Mouse (Mus musculus): ENCODE measurements around the gene Tbc1d2. TPM values are rescaled to one million over a fixed set of nuclear protein-coding genes. Genes with fewer than 3 reads are reported as not detected.

Gene Tbc1d2
- total and polyA plus RNA-seq, 2 experiments from 2014 or later, result 0.52 to 1.9 TPM

- H3K9me3 ChIP-seq (ENCODE audit: low read length), result no peaks in the 10 kb centered on the region
- ATAC-seq (ENCODE audit: low FRiP score) (peak; percentile 38; the same call in 1 of the 2 replicates), DNase-seq (ENCODE audit: low spot score) (peak; percentile 79)
- no peak for TF ChIP-seq CTCF (IDR thresholded peaks at IDR 0.05)
- no peak overlapping the region for H3K9ac ChIP-seq (replicated peaks; ENCODE audit: low read length, poor library complexity, severe bottlenecking)
- no peak overlapping the region for H3K4me3 ChIP-seq (ENCODE audit: low read depth, low read length)
- H3K4me2 ChIP-seq (ENCODE audit: low read depth, low read length, poor library complexity, severe bottlenecking), result no peak overlapping the region
- no peaks in the 10 kb centered on the region for H3K27me3 ChIP-seq (ENCODE audit: insufficient read depth, low read length)
- H3K27ac ChIP-seq (ENCODE audit: low read depth, low read length), result no peak overlapping the region
- H3K4me1 ChIP-seq (ENCODE audit: insufficient read depth, low read length), result no peaks in the 10 kb centered on the region
- WGBS, result 16% methylated on average over 5 of the region's 5 CpGs
- H3K36me3 ChIP-seq (ENCODE audit: insufficient read depth, low read length), result peaks cover 15% of the 10 kb centered on the region; the same call in 1 of the 2 replicates
Observed at GRCm38 (mm10) chr4:46569671-46570070, 80.3 kb downstream of the Tbc1d2 start.

GRCm38 (mm10) chr4:46568169-46568568 lies 81.8 kb downstream of the Tbc1d2 start:
- ATAC-seq (ENCODE audit: low FRiP score) (no peak), DNase-seq (ENCODE audit: low spot score) (no peak)
- Histone ChIP-seq H3K4me3 (ENCODE audit: low read depth, low read length) (no peak overlapping the region), H3K4me1 (ENCODE audit: insufficient read depth, low read length) (no peaks in the 10 kb centered on the region), H3K9ac (replicated peaks; ENCODE audit: low read length, poor library complexity, severe bottlenecking) (no peak overlapping the region), H3K27ac (ENCODE audit: low read depth, low read length) (no peak overlapping the region), H3K36me3 (ENCODE audit: insufficient read depth, low read length) (0 out of 2 replicates have a peak, but pooled peaks cover under 1% of the 10 kb centered on the region), H3K9me3 (ENCODE audit: low read length) (no peaks in the 10 kb centered on the region), H3K27me3 (ENCODE audit: insufficient read depth, low read length) (no peaks in the 10 kb centered on the region), H3K4me2 (ENCODE audit: low read depth, low read length, poor library complexity, severe bottlenecking) (no peak overlapping the region)
- TF ChIP-seq CTCF (IDR thresholded peaks at IDR 0.05), result no peak
- WGBS, result 88% methylated on average over 8 of the region's 8 CpGs

GRCm38 (mm10) chr4:46566931-46567671 lies 82.9 kb downstream of the Tbc1d2 start:
- DNase-seq (ENCODE audit: low spot score) (no peak), ATAC-seq (ENCODE audit: low FRiP score) (no peak)
- H3K27ac ChIP-seq (ENCODE audit: low read depth, low read length), result no peak overlapping the region
- H3K27me3 ChIP-seq (ENCODE audit: insufficient read depth, low read length), result no peaks in the 10 kb centered on the region
- no peaks in the 10 kb centered on the region for H3K36me3 ChIP-seq (ENCODE audit: insufficient read depth, low read length)
- no peaks in the 10 kb centered on the region for H3K9me3 ChIP-seq (ENCODE audit: low read length)
- H3K4me3 ChIP-seq (ENCODE audit: low read depth, low read length), result no peak overlapping the region
- no peaks in the 10 kb centered on the region for H3K4me1 ChIP-seq (ENCODE audit: insufficient read depth, low read length)
- TF ChIP-seq CTCF (IDR thresholded peaks at IDR 0.05), result no peak
- H3K9ac ChIP-seq (replicated peaks; ENCODE audit: low read length, poor library complexity, severe bottlenecking), result no peak overlapping the region
- 79% methylated on average over 8 of the region's 8 CpGs for WGBS
- H3K4me2 ChIP-seq (ENCODE audit: low read depth, low read length, poor library complexity, severe bottlenecking), result no peak overlapping the region

GRCm38 (mm10) chr4:46565393-46565955 lies 84.5 kb downstream of the Tbc1d2 start:
- ATAC-seq (ENCODE audit: low FRiP score), result no peak
- Histone ChIP-seq H3K9me3 (ENCODE audit: low read length) (no peaks in the 10 kb centered on the region), H3K4me1 (ENCODE audit: insufficient read depth, low read length) (no peaks in the 10 kb centered on the region), H3K4me2 (ENCODE audit: low read depth, low read length, poor library complexity, severe bottlenecking) (no peak overlapping the region), H3K4me3 (ENCODE audit: low read depth, low read length) (no peak overlapping the region), H3K27me3 (ENCODE audit: insufficient read depth, low read length) (no peaks in the 10 kb centered on the region), H3K27ac (ENCODE audit: low read depth, low read length) (no peak overlapping the region), H3K9ac (replicated peaks; ENCODE audit: low read length, poor library complexity, severe bottlenecking) (no peak overlapping the region), H3K36me3 (ENCODE audit: insufficient read depth, low read length) (no peaks in the 10 kb centered on the region)
- TF ChIP-seq CTCF (IDR thresholded peaks at IDR 0.05), result no peak
- DNase-seq (ENCODE audit: low spot score), result no peak
- 95% methylated on average over 4 of the region's 4 CpGs for WGBS

- no peak overlapping the region for H3K9ac ChIP-seq (replicated peaks; ENCODE audit: low read length, poor library complexity, severe bottlenecking)
- no peak overlapping the region for H3K4me2 ChIP-seq (ENCODE audit: low read depth, low read length, poor library complexity, severe bottlenecking)
- 100% methylated on average over 4 of the region's 4 CpGs for WGBS
- H3K27ac ChIP-seq (ENCODE audit: low read depth, low read length), result no peak overlapping the region
- TF ChIP-seq CTCF (IDR thresholded peaks at IDR 0.05), result no peak
- H3K4me1 ChIP-seq (ENCODE audit: insufficient read depth, low read length), result no peaks in the 10 kb centered on the region
- ATAC-seq (ENCODE audit: low FRiP score) (no peak), DNase-seq (ENCODE audit: low spot score) (no peak)
- no peak overlapping the region for H3K4me3 ChIP-seq (ENCODE audit: low read depth, low read length)
- no peaks in the 10 kb centered on the region for H3K27me3 ChIP-seq (ENCODE audit: insufficient read depth, low read length)
- H3K9me3 ChIP-seq (ENCODE audit: low read length), result no peaks in the 10 kb centered on the region
- H3K36me3 ChIP-seq (ENCODE audit: insufficient read depth, low read length), result no peaks in the 10 kb centered on the region
Observed at GRCm38 (mm10) chr4:46564247-46564646, 85.8 kb downstream of the Tbc1d2 start.

- WGBS, result 69% methylated on average over 10 of the region's 10 CpGs
- H3K4me2 ChIP-seq (ENCODE audit: low read depth, low read length, poor library complexity, severe bottlenecking), result no peak overlapping the region
- H3K36me3 ChIP-seq (ENCODE audit: insufficient read depth, low read length), result no peaks in the 10 kb centered on the region
- H3K4me1 ChIP-seq (ENCODE audit: insufficient read depth, low read length), result no peaks in the 10 kb centered on the region
- no peak overlapping the region for H3K4me3 ChIP-seq (ENCODE audit: low read depth, low read length)
- no peak for TF ChIP-seq CTCF (IDR thresholded peaks at IDR 0.05)
- H3K27me3 ChIP-seq (ENCODE audit: insufficient read depth, low read length), result no peaks in the 10 kb centered on the region
- DNase-seq (ENCODE audit: low spot score) (no peak), ATAC-seq (ENCODE audit: low FRiP score) (no peak)
- H3K9ac ChIP-seq (replicated peaks; ENCODE audit: low read length, poor library complexity, severe bottlenecking), result no peak overlapping the region
- H3K9me3 ChIP-seq (ENCODE audit: low read length), result no peaks in the 10 kb centered on the region
- H3K27ac ChIP-seq (ENCODE audit: low read depth, low read length), result no peak overlapping the region
Observed at GRCm38 (mm10) chr4:46563847-46564246, 86.2 kb downstream of the Tbc1d2 start.

All from midbrain, postnatal 0 days (tissue).